Mouse (Mus musculus): Measurements from ENCODE around the gene Slc29a3. TPM values are rescaled to one million over a fixed set of nuclear protein-coding genes. Genes with fewer than 3 reads are reported as not detected.

Slc29a3 gene
- polyA plus RNA-seq (2017; shearing (Covaris generic)) = 20.0 TPM

DNA sequence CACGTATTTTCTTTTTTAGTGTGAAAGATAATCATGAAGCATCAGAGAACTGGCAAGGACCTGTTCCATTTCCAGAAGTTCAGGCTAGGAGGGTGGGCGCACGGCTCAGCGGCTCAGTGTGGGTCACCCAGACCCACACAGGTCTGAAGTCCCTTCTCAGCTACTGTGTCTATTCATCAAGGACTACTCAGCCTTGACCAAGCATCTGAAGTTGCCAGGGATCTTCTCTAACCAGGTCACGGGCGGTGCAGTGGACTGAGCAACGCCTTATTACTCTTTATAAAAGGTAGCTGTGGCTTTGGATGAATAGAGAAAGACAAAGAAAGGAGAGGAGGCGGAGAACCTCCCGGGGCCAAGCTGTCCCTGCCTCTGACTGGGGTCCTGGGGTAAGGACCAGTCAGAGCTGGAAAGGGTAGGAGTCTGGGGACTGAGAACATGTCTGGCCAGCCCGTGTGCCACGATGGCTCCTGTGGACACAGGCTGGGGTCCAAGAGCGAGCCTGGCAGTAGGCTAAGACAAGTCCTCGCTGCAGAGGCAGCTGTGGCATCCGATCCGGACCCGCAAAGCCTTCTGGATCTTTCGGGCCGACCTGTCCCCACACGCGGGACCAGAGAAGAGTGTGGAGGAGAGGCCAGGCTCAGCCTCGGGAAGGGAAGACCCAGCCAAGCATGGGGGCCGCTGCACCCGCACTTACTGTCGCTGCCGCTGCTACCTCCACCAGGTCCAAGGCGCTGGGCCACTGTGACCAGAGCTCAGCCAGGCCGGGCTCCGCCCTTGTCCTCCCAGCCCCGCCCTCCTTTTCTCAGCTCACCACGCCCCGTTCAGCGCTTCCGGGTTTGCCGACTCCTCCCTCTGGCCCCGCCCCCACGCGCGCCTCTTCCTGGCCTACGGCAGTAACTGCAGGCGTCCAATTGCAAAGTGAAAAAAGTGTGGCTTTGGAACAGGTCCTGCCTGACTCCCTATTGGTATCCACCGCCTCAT lies at the start of gene Slc29a3:
Slc29a3 (minus strand) TSS at position 755 of the 981 bp plus-strand sequence.

GRCm38 (mm10) chr10:60696390-60696789 lies 56.2 kb downstream of the Slc29a3 start, which contains the start of gene Cdh23:
Cdh23 (minus strand) TSS chr10:60696490.

Other genes starting within 250 kb of the Slc29a3 start
- 22.1 TPM for gene Cdh23, start 56.3 kb downstream of the Slc29a3 start, polyA plus RNA-seq (2017; shearing (Covaris generic))
- not detected for gene Unc5b, start 78.8 kb upstream of the Slc29a3 start, polyA plus RNA-seq (2017; shearing (Covaris generic))

Measured in activated CD4-positive, CD25-positive, alpha-beta regulatory T cell, adult 9 weeks (primary cell).